Mouse (Mus musculus) lung, postnatal 0 days (tissue): ENCODE results near the gene Fras1. TPM values are rescaled to one million over a fixed set of nuclear protein-coding genes. Genes with fewer than 3 reads are reported as not detected.

ENCODE experiments used
- ATAC-seq: fragments of 200-750 bp; cut with Nextera tagmentation; 2 replicates; pipeline ENCODE4 v1.8.0; 2017; ENCODE audit warnings: moderate library complexity
- DNase-seq: peaks from one replicate; pipeline ENCODE4 v3.0.0-alpha.2; 2016; ENCODE audit warnings: low spot score
- H3K27ac ChIP-seq: fragments of 300-500 bp; sonication (generic); 2 replicates; pipeline ENCODE4 v1.5.1; 2014; ENCODE audit warnings: antibody characterized with exemption, mild to moderate bottlenecking, low read length, mixed read lengths
- H3K27me3 ChIP-seq: fragments of 300-500 bp; sonication (generic); replicated peaks from 2 replicates; pipeline ENCODE4 v1.6.1; 2014; ENCODE audit warnings: low read length, mixed read lengths; ENCODE audit not compliant: insufficient read depth
- H3K36me3 ChIP-seq: fragments of 300-500 bp; sonication (generic); 2 replicates; pipeline ENCODE4 v1.6.1; 2014; ENCODE audit warnings: low read length, mixed read lengths; ENCODE audit not compliant: insufficient read depth
- H3K4me1 ChIP-seq: fragments of 300-500 bp; sonication (generic); 2 replicates; pipeline ENCODE4 v1.6.1; 2014; ENCODE audit warnings: antibody characterized with exemption, low read depth, low read length, mixed read lengths; ENCODE audit not compliant: insufficient read depth
- H3K4me2 ChIP-seq: fragments of 300-500 bp; sonication (generic); replicated peaks from 2 replicates; pipeline ENCODE4 v1.6.1; 2014; ENCODE audit warnings: low read depth, mild to moderate bottlenecking, low read length, moderate library complexity, mixed read lengths
- H3K4me3 ChIP-seq: fragments of 300-500 bp; sonication (generic); 2 replicates; pipeline ENCODE4 v1.5.1; 2014; ENCODE audit warnings: low read depth, low read length
- H3K9ac ChIP-seq: fragments of 300-500 bp; sonication (generic); replicated peaks from 2 replicates; pipeline ENCODE4 v1.6.1; 2014; ENCODE audit warnings: low read depth, mild to moderate bottlenecking
- H3K9me3 ChIP-seq: fragments of 300-500 bp; sonication (generic); 2 replicates; pipeline ENCODE4 v1.6.1; 2016; ENCODE audit warnings: low read length, mixed read lengths
- CTCF ChIP-seq: IDR thresholded peaks from 2 replicates; pipeline ENCODE4 v1.5.1; 2016; ENCODE audit warnings: antibody characterized with exemption, mild to moderate bottlenecking
- EP300 ChIP-seq: IDR thresholded peaks from 2 replicates; pipeline ENCODE4 v1.6.1; 2016; ENCODE audit warnings: antibody characterized with exemption, mild to moderate bottlenecking, control low read depth
- WGBS: fragments of 180-500 bp; shearing (Covaris S2); extraction: QIAGEN DNeasy Blood & Tissue Kit; methylation state at CpG from one replicate; pipeline ENCODE4 v1.1.7; 2014; 5-methylcytosine and 5-hydroxymethylcytosine counted together
- polyA plus RNA-seq: library from polyadenylated mRNA; unstranded; fragments of >200 nt; fragmentation: Nextera tagmentation; extraction: Ambion mirVana; gene quantifications from 2 replicates; pipeline ENCODE4 v1.2.1, GENCODE M21; 2015

The Fras1 gene
- polyA plus RNA-seq, 1 experiment from 2014 or later, result 8.0 TPM

GRCm38 (mm10) chr5:96747195-96747984 lies 373.6 kb downstream of the Fras1 start:
- DNase-seq (no peak), ATAC-seq (no peak)
- Histone ChIP-seq H3K4me3 (no peak overlapping the region), H3K27ac (no peak overlapping the region), H3K4me1 (no peaks in the 10 kb centered on the region), H3K9me3 (no peaks in the 10 kb centered on the region), H3K4me2 (no peak overlapping the region), H3K9ac (no peak overlapping the region), H3K36me3 (no peaks in the 10 kb centered on the region), H3K27me3 (no peaks in the 10 kb centered on the region)
- WGBS, result 71% methylated on average over 8 of the region's 8 CpGs
- no peak for TF ChIP-seq CTCF
- no peak for TF ChIP-seq EP300

GRCm38 (mm10) chr5:96757615-96758014 lies 383.9 kb downstream of the Fras1 start:
- 76% methylated on average over 7 of the region's 7 CpGs for WGBS
- no peak for ATAC-seq

DNA sequence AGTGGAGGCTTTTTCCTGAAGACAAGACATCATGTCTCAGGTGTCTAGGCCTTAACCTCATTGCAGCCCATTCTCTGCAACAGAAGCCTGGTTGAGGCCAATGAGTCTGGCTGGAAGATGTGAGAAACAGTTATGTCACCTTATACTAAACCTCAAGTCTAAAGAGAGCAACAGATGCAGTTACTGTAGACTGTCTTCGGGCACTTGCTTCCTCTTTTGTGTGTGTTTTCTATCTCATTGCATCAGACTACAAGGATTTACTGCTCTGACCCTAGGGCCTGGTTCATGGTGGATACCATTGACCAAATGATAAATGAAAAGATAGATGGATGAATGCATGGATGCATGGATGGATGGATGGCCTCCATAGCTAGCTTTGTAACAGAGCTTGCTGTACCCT lies 388.3 kb downstream of the Fras1 start:
- no peaks in the 10 kb centered on the region for H3K36me3 ChIP-seq
- TF ChIP-seq EP300 (no peak), CTCF (no peak)
- 97% methylated on average over 1 of the region's 1 CpGs for WGBS

More at GRCm38 (mm10) chr5:96757615-96758014, 383.9 kb downstream of the Fras1 start:
- Histone ChIP-seq H3K27ac (no peak overlapping the region), H3K9ac (no peak overlapping the region), H3K4me1 (no peaks in the 10 kb centered on the region), H3K4me3 (no peak overlapping the region), H3K36me3 (no peaks in the 10 kb centered on the region), H3K27me3 (no peaks in the 10 kb centered on the region), H3K4me2 (no peak overlapping the region), H3K9me3 (no peaks in the 10 kb centered on the region)
- no peak for TF ChIP-seq CTCF
- TF ChIP-seq EP300, result no peak
- no peak for DNase-seq

DNA sequence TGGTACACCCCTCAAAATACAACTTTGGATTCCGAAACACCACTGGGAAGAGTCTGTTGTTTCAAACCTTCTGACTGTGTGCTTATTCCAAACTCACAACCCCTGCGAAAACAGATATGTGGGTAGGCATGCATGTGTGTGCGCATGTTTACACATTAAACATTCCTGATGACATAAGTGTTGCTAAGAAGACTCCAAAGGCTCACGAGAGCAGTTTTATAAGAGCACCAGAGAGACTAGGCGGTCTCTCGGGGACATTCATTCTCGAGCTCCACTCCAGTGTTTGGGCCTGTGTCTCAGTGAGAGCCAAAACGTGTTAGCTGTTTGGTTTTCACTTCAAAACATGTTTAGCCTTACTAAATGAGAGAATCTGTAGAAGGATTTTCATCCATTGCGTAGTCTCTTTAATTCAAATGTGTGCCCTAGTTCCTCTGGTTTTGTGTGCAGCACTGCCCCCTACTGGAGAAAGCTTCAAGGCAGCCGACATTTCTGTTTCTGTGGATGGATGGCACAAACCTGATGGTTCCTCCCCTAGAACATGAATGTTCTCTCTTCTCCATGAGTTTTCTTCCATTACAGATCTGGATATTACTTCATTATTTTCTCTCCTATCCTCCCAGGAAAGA lies 395.2 kb downstream of the Fras1 start:
- DNase-seq (peak; percentile 73), ATAC-seq (peak; percentile 78)
- Histone ChIP-seq H3K9ac (no peak overlapping the region), H3K36me3 (no peaks in the 10 kb centered on the region), H3K4me1 (no peaks in the 10 kb centered on the region), H3K9me3 (no peaks in the 10 kb centered on the region), H3K27ac (no peak overlapping the region), H3K4me2 (no peak overlapping the region), H3K27me3 (no peaks in the 10 kb centered on the region), H3K4me3 (no peak overlapping the region)
- TF ChIP-seq EP300 (peak; percentile 80), CTCF (peak; percentile 87)
- 42% methylated on average over 10 of the region's 10 CpGs for WGBS

More for the DNA sequence above, 388.3 kb downstream of the Fras1 start:
- DNase-seq (no peak), ATAC-seq (no peak)
- no peak overlapping the region for H3K27ac ChIP-seq
- H3K4me2 ChIP-seq, result no peak overlapping the region
- H3K27me3 ChIP-seq, result no peaks in the 10 kb centered on the region
- no peaks in the 10 kb centered on the region for H3K4me1 ChIP-seq
- no peak overlapping the region for H3K4me3 ChIP-seq
- H3K9ac ChIP-seq, result no peak overlapping the region
- no peaks in the 10 kb centered on the region for H3K9me3 ChIP-seq

DNA sequence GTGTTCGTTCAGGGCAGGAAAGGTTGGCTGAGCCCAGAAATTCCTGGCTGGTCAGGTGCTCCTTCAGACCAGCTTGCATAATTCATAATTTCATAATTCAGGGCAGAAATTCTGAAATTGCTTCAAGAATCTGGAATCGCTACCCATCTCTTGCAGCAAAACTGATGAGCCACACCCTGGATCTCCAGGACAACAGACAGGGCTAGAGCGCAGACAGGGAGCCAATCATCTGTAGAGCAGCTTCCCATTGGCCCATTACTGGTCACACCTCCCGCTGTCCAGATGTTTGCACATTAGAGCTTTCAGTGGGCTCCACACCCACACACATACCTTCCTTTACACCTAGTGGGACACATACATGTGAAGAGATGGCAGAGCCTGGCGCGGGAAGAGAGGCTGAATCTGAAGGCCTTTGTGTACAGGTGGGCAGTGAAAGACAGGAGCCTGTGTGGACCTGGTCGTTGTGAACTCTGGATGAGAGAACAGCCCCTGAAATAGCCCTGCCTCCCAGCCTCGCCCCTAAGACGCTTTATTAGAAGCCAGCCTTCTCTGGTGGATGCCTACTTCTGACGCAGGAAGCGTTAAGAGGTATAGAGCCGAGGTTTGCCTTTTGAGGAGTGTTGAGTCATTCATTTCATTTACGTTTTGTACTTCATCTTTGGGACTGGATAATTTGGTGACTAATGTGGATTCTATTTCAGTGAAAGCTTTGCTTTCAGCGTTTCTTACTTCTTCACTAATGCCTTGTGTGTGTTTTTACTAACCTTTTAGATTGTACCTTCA lies 409.9 kb downstream of the Fras1 start:
- Histone ChIP-seq H3K4me3 (no peak overlapping the region), H3K4me1 (no peaks in the 10 kb centered on the region), H3K4me2 (no peak overlapping the region), H3K9ac (no peak overlapping the region), H3K27me3 (no peaks in the 10 kb centered on the region), H3K9me3 (no peaks in the 10 kb centered on the region), H3K36me3 (no peaks in the 10 kb centered on the region), H3K27ac (peak overlapping the region; percentile 55)
- TF ChIP-seq EP300 (peak; percentile 14), CTCF (no peak)
- ATAC-seq (peak; percentile 86), DNase-seq (peak; percentile 57)
- 70% methylated on average over 14 of the region's 14 CpGs for WGBS

DNA sequence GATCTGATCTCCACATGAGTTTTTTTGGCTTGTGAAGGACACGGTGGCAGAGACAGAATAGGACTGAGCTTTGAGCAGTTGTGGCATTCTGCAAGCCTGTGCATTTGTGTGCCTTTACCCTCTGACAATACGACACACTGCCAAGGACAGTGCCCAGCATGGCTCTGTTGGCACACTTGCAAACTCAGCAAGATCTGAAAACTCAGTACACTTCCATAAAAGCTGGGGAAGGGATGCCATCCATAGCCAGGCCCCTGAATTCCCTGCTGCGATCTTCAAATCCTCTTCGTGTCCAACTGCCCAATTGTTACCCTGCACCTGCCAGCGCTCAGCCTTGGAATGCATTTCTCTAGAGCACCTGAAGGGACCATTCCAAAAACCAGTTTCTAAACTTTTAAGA lies 411.3 kb downstream of the Fras1 start:
- Histone ChIP-seq H3K4me3 (no peak overlapping the region), H3K9ac (no peak overlapping the region), H3K9me3 (no peaks in the 10 kb centered on the region), H3K36me3 (no peaks in the 10 kb centered on the region), H3K27ac (no peak overlapping the region), H3K4me2 (no peak overlapping the region), H3K4me1 (no peaks in the 10 kb centered on the region), H3K27me3 (no peaks in the 10 kb centered on the region)
- WGBS, result 86% methylated on average over 5 of the region's 5 CpGs
- ATAC-seq (no peak), DNase-seq (no peak)
- TF ChIP-seq EP300 (no peak), CTCF (no peak)
